Comparison of ENCODE assay signal across 8 mouse cellular contexts in genomic region chr17:87661958-87662573, GRCm38 (mm10). TPM values are rescaled to one million over a fixed set of nuclear protein-coding genes. Genes with fewer than 3 reads are reported as not detected.
DNase-seq lines count a peak whose midpoint lies in the region; TF ChIP-seq lines count a peak whose summit lies in the region.
"Not testable (repeated sequence)": the region's sequence is repeated elsewhere in the genome, so short reads cannot be mapped to it uniquely, and the experiment has no call there.
"Had no signal": no experiment of that assay in that cellular context is flagged by ENCODE, and none has a peak within 500 bp of the region (broad histone marks: within the 10 kb centered on the region; RNA-seq: fewer than 3 reads in every experiment).

No protein-coding gene starts in this region.

- not testable (repeated sequence) for H3K79me2 ChIP-seq in myocyte (ENCODE audit: control insufficient read depth, insufficient read depth)

- not testable (repeated sequence) for H3K36me3 ChIP-seq in myocyte (ENCODE audit: control insufficient read depth, insufficient read depth)

- DNase-seq in A20 (ENCODE audit: low read depth, low spot score), result peak; percentile 36
- DNase-seq in NIH3T3 (ENCODE audit: low read depth), result peak; percentile 59
- DNase-seq in cerebellum, postnatal 10 days, result peak; percentile 46 to 53
- DNase-seq in induced T-regulatory cell, adult 2 months (ENCODE audit: low read depth), result peak; percentile 27
- DNase-seq in kidney, postnatal 14 days, result peak; percentile 17
- peak; percentile 40 for DNase-seq in lung, postnatal 10 days

- H3K4me2 ChIP-seq in myocyte (ENCODE audit: low read depth), result peak overlapping the region; percentile 18

- not testable (repeated sequence) for TF ChIP-seq POLR2A in myocyte (IDR thresholded peaks at IDR 0.05; ENCODE audit: insufficient read length, low read depth)

- H3K27me3 ChIP-seq in myocyte (ENCODE audit: control insufficient read depth, insufficient read depth, insufficient read length), result not testable (repeated sequence)

- H3ac ChIP-seq in myocyte (ENCODE audit: control insufficient read depth, insufficient read length), result not testable (repeated sequence)

- not testable (repeated sequence) for H3K4me3 ChIP-seq in myocyte

RNA-seq across cellular contexts. Expression of gene Msh2, which starts 10.1 kb away (rescaled TPM):
- polyA plus RNA-seq in myocyte (2012; fragmentation: generic; extraction: Trizol), result 4.6 TPM

RNA-seq across cellular contexts. Expression of gene Epcam, which starts 26.3 kb away (rescaled TPM):
- polyA plus RNA-seq in myocyte (2012; fragmentation: generic; extraction: Trizol), result not detected
- polyA plus RNA-seq: erythroblast, embryonic 14.5 days had no signal
